Mouse (Mus musculus): Measurements from ENCODE around the gene 4930596D02Rik. TPM values are rescaled to one million over a fixed set of nuclear protein-coding genes. Genes with fewer than 3 reads are reported as not detected.

Gene 4930596D02Rik
- not detected for total RNA-seq (2021)
- long read RNA-seq, experiment 1: 0 reads
- long read RNA-seq, experiment 2: 0 reads

GRCm38 (mm10) chr14:35811878-35812277, at the start of gene 4930596D02Rik:
Gene 4930596D02Rik (minus strand): TSS chr14:35811978.
- no peak for DNase-seq (ENCODE audit: low spot score in 2 of 2)

- no peak for DNase-seq (ENCODE audit: low spot score in 2 of 2)
These were observed 41.5 kb upstream of the 4930596D02Rik start for GRCm38 (mm10) chr14:35853254-35853653.

GRCm38 (mm10) chr14:35845271-35845670, 33.5 kb upstream of the 4930596D02Rik start:
- DNase-seq (ENCODE audit: low spot score in 2 of 2): no peak

- DNase-seq (ENCODE audit: low spot score in 2 of 2): no peak
These were observed 30.4 kb upstream of the 4930596D02Rik start for GRCm38 (mm10) chr14:35842111-35842721.

- peak in 1 of 2 experiments; percentile 39 for DNase-seq (ENCODE audit: low spot score in 2 of 2)
These were observed 19.0 kb downstream of the 4930596D02Rik start for GRCm38 (mm10) chr14:35792656-35793213.

GRCm38 (mm10) chr14:35780033-35780432, 31.7 kb downstream of the 4930596D02Rik start:
- no peak for DNase-seq (ENCODE audit: low spot score in 2 of 2)

- no peak for DNase-seq (ENCODE audit: low spot score in 2 of 2)
These were observed 38.5 kb downstream of the 4930596D02Rik start for GRCm38 (mm10) chr14:35773306-35773705.
